Mouse (Mus musculus): ENCODE measurements at regions not wholly inside any gene's neighbourhood (a gene's known extent, or its start where the extent isn't known, plus 50 kb on each side); places are given as distances from the start of the nearest gene placed in this dataset.

DNA sequence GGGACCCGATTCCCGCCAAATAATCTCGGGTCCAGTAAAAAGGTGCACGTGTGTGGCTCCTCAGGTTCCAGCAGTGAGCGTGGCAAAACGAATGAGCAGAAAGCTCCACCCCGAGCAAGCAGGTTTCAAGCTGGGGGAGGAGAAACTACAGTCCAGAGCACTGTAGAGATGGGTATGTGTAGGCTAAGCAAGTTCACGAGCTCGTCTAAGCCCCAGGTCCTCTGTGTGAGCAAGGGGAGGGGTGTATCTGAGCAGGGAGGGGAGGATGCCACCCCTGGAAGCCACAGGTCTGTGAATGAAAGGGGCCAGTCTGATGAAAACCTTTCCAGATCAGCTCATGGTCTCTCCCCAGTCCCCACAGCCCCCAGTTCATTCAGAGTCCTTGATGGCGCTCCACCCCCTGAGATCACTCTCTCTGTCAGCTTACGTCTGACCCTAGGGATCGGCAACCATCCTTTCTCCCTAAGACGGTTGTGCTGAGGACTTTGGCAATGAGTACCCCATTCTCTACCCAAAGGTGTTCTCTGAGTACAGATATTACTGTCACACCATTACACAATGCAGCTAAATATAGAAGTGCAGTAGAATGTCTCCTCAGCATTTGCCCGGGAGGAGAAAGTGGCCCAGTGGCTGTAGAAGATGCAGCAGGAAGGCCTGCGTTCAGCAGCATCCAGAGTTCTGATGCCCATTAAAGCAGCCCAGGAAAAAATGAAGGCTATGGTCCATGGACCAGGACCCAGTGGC, 89.2 kb upstream of the Ubl3 start:
- TF ChIP-seq POLR2A (IDR thresholded peaks at IDR 0.05; ENCODE audit: insufficient read depth, low read length), result no peak
- no peak for TF ChIP-seq CTCF (IDR thresholded peaks at IDR 0.05; ENCODE audit: low read depth, low read length)
- TF ChIP-seq EP300 (IDR thresholded peaks at IDR 0.05; ENCODE audit: insufficient read depth, low read depth, low read length), result no peak

All from ES-Bruce4 (cell line).